Mouse (Mus musculus): ENCODE results near the gene Ddc. TPM values are rescaled to one million over a fixed set of nuclear protein-coding genes. Genes with fewer than 3 reads are reported as not detected.

Gene Ddc
- polyA plus RNA-seq, 1 experiment from 2014 or later, result 26.2 TPM

GRCm38 (mm10) chr11:11765414-11765813 is 132.5 kb downstream of the Ddc start:
- Histone ChIP-seq H3K4me3 (no peak overlapping the region), H3K27me3 (no peaks in the 10 kb centered on the region), H3K9me3 (no peaks in the 10 kb centered on the region), H3K9ac (replicated peaks) (no peak overlapping the region), H3K4me1 (no peaks in the 10 kb centered on the region), H3K4me2 (replicated peaks) (no peak overlapping the region), H3K27ac (replicated peaks) (no peak overlapping the region), H3K36me3 (no peaks in the 10 kb centered on the region)
- WGBS, result 92% methylated on average over 1 of the region's 1 CpGs
- no peak for ATAC-seq (ENCODE audit: low FRiP score, low read depth)

Other genes starting within 250 kb of the Ddc start
- gene Ikzf1, start 213.1 kb downstream of the Ddc start, polyA plus RNA-seq (2016; fragmentation: Nextera tagmentation; extraction: Ambion mirVana), result 1.4 and 1.7 TPM in 2 replicates
- 58.1 and 58.5 TPM in 2 replicates for gene Fignl1, start 89.2 kb downstream of the Ddc start, polyA plus RNA-seq (2016; fragmentation: Nextera tagmentation; extraction: Ambion mirVana)
- gene Grb10, start 140.5 kb upstream of the Ddc start, polyA plus RNA-seq (2016; fragmentation: Nextera tagmentation; extraction: Ambion mirVana), result 344 and 352 TPM in 2 replicates